Mouse (Mus musculus): ENCODE measurements around the gene 1700001C19Rik.
"Not testable (repeated sequence)": the region's sequence is repeated elsewhere in the genome, so short reads cannot be mapped to it uniquely, and the experiment has no call there.

The 1700001C19Rik gene

GRCm38 (mm10) chr17:47430815-47431214 lies 6.4 kb downstream of the 1700001C19Rik start:
- DNase-seq (ENCODE audit: low read depth) = peak; percentile 36

GRCm38 (mm10) chr17:47428831-47429304 lies 8.3 kb downstream of the 1700001C19Rik start:
- DNase-seq (ENCODE audit: low read depth) = peak; percentile 75

- DNase-seq (ENCODE audit: low read depth) = peak; percentile 23
Measured at GRCm38 (mm10) chr17:47427316-47427715, 9.9 kb downstream of the 1700001C19Rik start.

GRCm38 (mm10) chr17:47424186-47424585 lies 13.0 kb downstream of the 1700001C19Rik start:
- no peak for DNase-seq (ENCODE audit: low read depth)

GRCm38 (mm10) chr17:47422616-47423015 lies 14.6 kb downstream of the 1700001C19Rik start:
- DNase-seq (ENCODE audit: low read depth) = not testable (repeated sequence)

GRCm38 (mm10) chr17:47421566-47421965 lies 15.6 kb downstream of the 1700001C19Rik start:
- DNase-seq (ENCODE audit: low read depth) = no peak

GRCm38 (mm10) chr17:47420195-47420594 lies 17.0 kb downstream of the 1700001C19Rik start:
- no peak for DNase-seq (ENCODE audit: low read depth)

- not testable (repeated sequence) for DNase-seq (ENCODE audit: low read depth)
Measured at GRCm38 (mm10) chr17:47409897-47410861, 27.0 kb downstream of the 1700001C19Rik start.

- peak; percentile 72 for DNase-seq (ENCODE audit: low read depth)
Measured at GRCm38 (mm10) chr17:47408558-47408898, 28.6 kb downstream of the 1700001C19Rik start.

GRCm38 (mm10) chr17:47407717-47408557 lies 29.2 kb downstream of the 1700001C19Rik start:
- DNase-seq (ENCODE audit: low read depth) = no peak

GRCm38 (mm10) chr17:47400451-47400850 lies 36.7 kb downstream of the 1700001C19Rik start, which contains the start of gene Guca1a:
Guca1a (minus strand) TSS chr17:47400584.
- no peak for DNase-seq (ENCODE audit: low read depth)

- no peak for DNase-seq (ENCODE audit: low read depth)
Measured at GRCm38 (mm10) chr17:47399091-47399490, 38.1 kb downstream of the 1700001C19Rik start.

GRCm38 (mm10) chr17:47395376-47395913 lies 41.7 kb downstream of the 1700001C19Rik start:
- peak; percentile 50 for DNase-seq (ENCODE audit: low read depth)

- DNase-seq (ENCODE audit: low read depth) = no peak
Measured at GRCm38 (mm10) chr17:47394223-47394869, 42.8 kb downstream of the 1700001C19Rik start.

GRCm38 (mm10) chr17:47386649-47387048 lies 50.5 kb downstream of the 1700001C19Rik start:
- DNase-seq (ENCODE audit: low read depth) = peak; percentile 51

GRCm38 (mm10) chr17:47385145-47385544 lies 52.0 kb downstream of the 1700001C19Rik start, which contains the start of gene Guca1b:
Guca1b (plus strand) TSS chr17:47385393.
- DNase-seq (ENCODE audit: low read depth) = no peak

GRCm38 (mm10) chr17:47384064-47384463 lies 53.1 kb downstream of the 1700001C19Rik start:
- DNase-seq (ENCODE audit: low read depth) = no peak

- DNase-seq (ENCODE audit: low read depth) = no peak
Measured at GRCm38 (mm10) chr17:47383266-47383665, 53.9 kb downstream of the 1700001C19Rik start.

- no peak for DNase-seq (ENCODE audit: low read depth)
Measured at GRCm38 (mm10) chr17:47381917-47382316, 55.3 kb downstream of the 1700001C19Rik start.

- DNase-seq (ENCODE audit: low read depth) = no peak
Measured at GRCm38 (mm10) chr17:47378133-47378532, 59.0 kb downstream of the 1700001C19Rik start.

GRCm38 (mm10) chr17:47376779-47377280 lies 60.3 kb downstream of the 1700001C19Rik start:
- no peak for DNase-seq (ENCODE audit: low read depth)

All from NIH3T3 (cell line).